Mouse (Mus musculus): ENCODE data around the gene Muc13.

DNA sequence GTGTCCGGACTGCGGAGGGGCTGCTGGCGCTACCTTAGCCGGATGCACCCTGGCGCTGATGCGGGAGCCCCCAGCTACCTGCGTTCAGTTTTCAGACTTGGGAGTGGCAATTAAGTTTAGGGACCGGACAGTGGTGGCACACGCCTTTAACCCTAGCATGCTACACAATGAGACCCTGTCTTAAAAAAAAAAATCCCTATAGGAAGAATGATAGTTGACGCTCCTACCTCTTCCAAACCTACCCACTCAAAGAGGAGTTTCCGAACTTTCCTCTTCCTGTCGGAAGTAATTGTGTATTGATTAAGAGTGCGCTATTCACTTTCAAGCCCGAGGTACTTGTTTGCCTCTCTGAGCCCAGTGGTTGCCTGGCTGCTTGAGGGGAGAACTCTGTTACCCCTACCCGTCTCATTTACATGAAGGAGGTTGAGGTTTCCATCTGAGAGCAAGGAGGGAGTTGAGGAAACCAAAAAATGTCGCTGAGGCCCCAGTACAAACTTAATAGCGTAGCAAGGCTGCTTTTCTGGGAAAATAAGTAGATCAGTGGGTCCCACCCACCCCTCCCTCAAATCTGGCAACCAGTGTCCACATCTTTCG, 36.8 kb downstream of the Muc13 start:
- no peak for TF ChIP-seq POLR2A (IDR thresholded peaks at IDR 0.05; ENCODE audit: borderline replicate concordance, extremely low read depth, insufficient read depth, insufficient read length, poor library complexity, severe bottlenecking)
- no peak for TF ChIP-seq CTCF (IDR thresholded peaks at IDR 0.05; ENCODE audit: borderline replicate concordance, extremely low read depth, insufficient read depth, insufficient read length)
